Mouse (Mus musculus) liver, embryonic 14.5 days (tissue): ENCODE results near the gene Fbrs. TPM values are rescaled to one million over a fixed set of nuclear protein-coding genes. Genes with fewer than 3 reads are reported as not detected.
A peak's percentile ranks its signal among the peaks of the same experiment; 100 is the strongest.
"Not testable (repeated sequence)": the region's sequence is repeated elsewhere in the genome, so short reads cannot be mapped to it uniquely, and the experiment has no call there.

ENCODE experiments used
- ATAC-seq: fragments of 200-750 bp; cut with Nextera tagmentation; 2 replicates; pipeline ENCODE4 v1.8.0; 2017; ENCODE audit warnings: moderate number of reproducible peaks, mild to moderate bottlenecking, moderate library complexity; ENCODE audit not compliant: insufficient read depth
- DNase-seq, 3 experiments: peaks; one replicate each; pipeline ENCODE4 v3.0.0-alpha.2; 2012 to 2013; ENCODE audit warnings: low read depth in 3 of 3, low spot score in 3 of 3
- H3K27ac ChIP-seq: fragments of 300-500 bp; sonication (generic); 2 replicates; pipeline ENCODE4 v1.5.1; 2014; ENCODE audit warnings: moderate library complexity, mild to moderate bottlenecking, control low read depth, inconsistent platforms
- H3K27me3 ChIP-seq: fragments of 300-500 bp; sonication (generic); 2 replicates; pipeline ENCODE4 v1.6.1; 2014; ENCODE audit warnings: mild to moderate bottlenecking, low read length, moderate library complexity; ENCODE audit not compliant: control insufficient read depth, insufficient read depth
- H3K36me3 ChIP-seq: fragments of 300-500 bp; sonication (generic); replicated peaks from 2 replicates; pipeline ENCODE4 v1.6.1; 2014; ENCODE audit warnings: low read depth; ENCODE audit not compliant: control insufficient read depth, insufficient read depth
- H3K4me1 ChIP-seq, 2 experiments: fragments of 200-500 bp in 1 of 2; fragments of 300-500 bp in 1 of 2; sonication (generic) in 1 of 2; replicated peaks; 2 replicates each; pipeline ENCODE4 v1.6.1; 2012 to 2014; ENCODE audit warnings: antibody characterized with exemption in 1 of 2, inconsistent platforms in 1 of 2, low read length in 1 of 2; ENCODE audit not compliant: control insufficient read depth in 2 of 2, insufficient read depth in 2 of 2
- H3K4me2 ChIP-seq: fragments of 300-500 bp; sonication (generic); 2 replicates; pipeline ENCODE4 v1.6.1; 2014; ENCODE audit warnings: low read depth, mild to moderate bottlenecking, control low read depth, moderate library complexity
- H3K4me3 ChIP-seq, 2 experiments: fragments of 200-500 bp in 1 of 2; fragments of 300-500 bp in 1 of 2; sonication (generic) in 1 of 2; 2 replicates each; pipeline ENCODE4 v1.5.1; 2012 to 2014; ENCODE audit warnings: low read depth in 2 of 2, low read length in 2 of 2, mild to moderate bottlenecking in 2 of 2, control low read depth in 1 of 2, inconsistent platforms in 1 of 2, moderate library complexity in 1 of 2; ENCODE audit not compliant: insufficient read depth in 1 of 2
- H3K9ac ChIP-seq: fragments of 300-500 bp; sonication (generic); replicated peaks from 2 replicates; pipeline ENCODE4 v1.6.1; 2014; ENCODE audit warnings: mild to moderate bottlenecking, control low read depth, moderate library complexity
- H3K9me3 ChIP-seq: fragments of 300-500 bp; sonication (generic); 2 replicates; pipeline ENCODE4 v1.6.1; 2016; ENCODE audit warnings: low read length, mixed read lengths; ENCODE audit not compliant: control insufficient read depth
- CTCF ChIP-seq: IDR thresholded peaks from 2 replicates; pipeline ENCODE4 v1.5.1; 2016; ENCODE audit warnings: antibody characterized with exemption, low read depth, control low read depth
- EP300 ChIP-seq: IDR thresholded peaks from 2 replicates; pipeline ENCODE4 v1.6.1; 2016; ENCODE audit warnings: antibody characterized with exemption, low read depth
- WGBS: fragments of 180-500 bp; shearing (Covaris S2); extraction: QIAGEN DNeasy Blood & Tissue Kit; methylation state at CpG from one replicate; pipeline ENCODE4 v1.1.7; 2014; ENCODE audit not compliant: insufficient replicate concordance; 5-methylcytosine and 5-hydroxymethylcytosine counted together
- polyA plus RNA-seq, 2 experiments: library from polyadenylated mRNA; depleted of rRNA in 1 of 2; stranded (reverse) in 1 of 2; unstranded in 1 of 2; fragments of >200 nt; fragmentation: Nextera tagmentation in 1 of 2; extraction: Ambion mirVana in 1 of 2; gene quantifications; 2 replicates each; pipeline versions ENCODE4 v1.2.1 to v1.2.3; 2012 to 2014

Fbrs gene
- polyA plus RNA-seq, 2 experiments: 4.7 to 7.3 TPM

GRCm38 (mm10) chr7:127480321-127480720 is 1.3 kb downstream of the Fbrs start:
- ATAC-seq: no peak
- TF ChIP-seq CTCF: no peak
- no peak for TF ChIP-seq EP300
- DNase-seq: peak in 1 of 3 experiments; percentile 41
- Histone ChIP-seq H3K4me3 (peak overlapping the region; percentile 97 to 100), H3K4me1 (peaks cover 23 to 25% of the 10 kb centered on the region in 2 experiments), H3K9me3 (no peaks in the 10 kb centered on the region), H3K27ac (peak overlapping the region; percentile 46), H3K4me2 (peak overlapping the region; percentile 91), H3K9ac (peak overlapping the region; percentile 99), H3K27me3 (no peaks in the 10 kb centered on the region), H3K36me3 (peaks cover 39% of the 10 kb centered on the region)
- WGBS: 24% methylated on average over 2 of the region's 2 CpGs

GRCm38 (mm10) chr7:127485416-127485815 is 6.4 kb downstream of the Fbrs start:
- ATAC-seq (no peak), DNase-seq (no peak)
- Histone ChIP-seq H3K9ac (no peak overlapping the region), H3K27me3 (no peaks in the 10 kb centered on the region), H3K4me2 (no peak overlapping the region), H3K36me3 (peaks cover 48% of the 10 kb centered on the region), H3K4me3 (no peak overlapping the region), H3K4me1 (peaks cover 6 to 8% of the 10 kb centered on the region in 2 experiments), H3K27ac (no peak overlapping the region), H3K9me3 (no peaks in the 10 kb centered on the region)
- no peak for TF ChIP-seq EP300
- no peak for TF ChIP-seq CTCF
- 91% methylated on average over 5 of the region's 5 CpGs for WGBS

GRCm38 (mm10) chr7:127488364-127488763 is 9.4 kb downstream of the Fbrs start:
- not testable (repeated sequence) for H3K4me1 ChIP-seq, H3K9me3 ChIP-seq, H3K9ac ChIP-seq, DNase-seq, H3K27me3 ChIP-seq, H3K4me3 ChIP-seq, H3K27ac ChIP-seq, ATAC-seq, H3K4me2 ChIP-seq
- peaks cover 40% of the 10 kb centered on the region for H3K36me3 ChIP-seq
- 77% methylated on average over 4 of the region's 5 CpGs for WGBS

GRCm38 (mm10) chr7:127489982-127490381 is 11.0 kb downstream of the Fbrs start:
- peaks cover 36% of the 10 kb centered on the region for H3K36me3 ChIP-seq
- DNase-seq (no peak), ATAC-seq (no peak)
- H3K4me2 ChIP-seq: no peak overlapping the region
- no peak overlapping the region for H3K27ac ChIP-seq
- 90% methylated on average over 7 of the region's 7 CpGs for WGBS
- no peaks in the 10 kb centered on the region for H3K4me1 ChIP-seq
- no peak overlapping the region for H3K4me3 ChIP-seq
- TF ChIP-seq CTCF: no peak
- no peak for TF ChIP-seq EP300
- no peaks in the 10 kb centered on the region for H3K9me3 ChIP-seq
- no peaks in the 10 kb centered on the region for H3K27me3 ChIP-seq
- no peak overlapping the region for H3K9ac ChIP-seq

GRCm38 (mm10) chr7:127491846-127492245 is 12.8 kb downstream of the Fbrs start:
- Histone ChIP-seq H3K27ac (no peak overlapping the region), H3K27me3 (no peaks in the 10 kb centered on the region), H3K9ac (no peak overlapping the region), H3K4me2 (no peak overlapping the region), H3K4me3 (no peak overlapping the region), H3K36me3 (peaks cover 28% of the 10 kb centered on the region), H3K9me3 (no peaks in the 10 kb centered on the region), H3K4me1 (no peaks in the 10 kb centered on the region)
- ATAC-seq: no peak
- no peak for DNase-seq
- 84% methylated on average over 3 of the region's 3 CpGs for WGBS
- no peak for TF ChIP-seq CTCF
- no peak for TF ChIP-seq EP300
